Mouse (Mus musculus): ENCODE results near the gene Thtpa. TPM values are rescaled to one million over a fixed set of nuclear protein-coding genes. Genes with fewer than 3 reads are reported as not detected.
A peak's percentile ranks its signal among the peaks of the same experiment; 100 is the strongest.

Thtpa gene
- total and polyA plus RNA-seq, 2 experiments = 8.7 to 15.4 TPM

GRCm38 (mm10) chr14:55104365-55104764 lies 9.8 kb downstream of the Thtpa start:
- H3K36me3 ChIP-seq (ENCODE audit: control insufficient read depth, insufficient read depth, low read length) = no peaks in the 10 kb centered on the region; the same call in 1 of the 2 replicates

GRCm38 (mm10) chr14:55105386-55105785 lies 10.8 kb downstream of the Thtpa start:
- Histone ChIP-seq H3K9ac (ENCODE audit: low read depth, low read length) (no peak overlapping the region), H3K79me2 (ENCODE audit: control insufficient read depth, insufficient read depth, low read length) (no peaks in the 10 kb centered on the region), H3K27ac (replicated peaks; ENCODE audit: insufficient read depth, low read depth, low read length) (no peak overlapping the region), H3K4me3 (ENCODE audit: insufficient read depth, low read depth, low read length) (no peak overlapping the region), H3K36me3 (ENCODE audit: control insufficient read depth, insufficient read depth, low read length) (no peaks in the 10 kb centered on the region; the same call in 1 of the 2 replicates), H3K27me3 (ENCODE audit: control insufficient read depth, insufficient read depth, low read length) (no peaks in the 10 kb centered on the region), H3K4me1 (ENCODE audit: control insufficient read depth, insufficient read depth, low read length) (no peaks in the 10 kb centered on the region)
- WGBS = 30% methylated on average over 7 of the region's 7 CpGs
- TF ChIP-seq CTCF (IDR thresholded peaks at IDR 0.05; ENCODE audit: low read depth, low read length) = no peak
- TF ChIP-seq POLR2A (IDR thresholded peaks at IDR 0.05; ENCODE audit: extremely low read depth, insufficient read depth, low read length) = no peak
- DNase-seq (ENCODE audit: extremely low read depth, low read depth, low spot score) = no peak

More at GRCm38 (mm10) chr14:55104365-55104764, 9.8 kb downstream of the Thtpa start:
- no peak for DNase-seq (ENCODE audit: extremely low read depth, low read depth, low spot score)
- no peaks in the 10 kb centered on the region for H3K4me1 ChIP-seq (ENCODE audit: control insufficient read depth, insufficient read depth, low read length)
- no peaks in the 10 kb centered on the region for H3K79me2 ChIP-seq (ENCODE audit: control insufficient read depth, insufficient read depth, low read length)
- no peak for TF ChIP-seq POLR2A (IDR thresholded peaks at IDR 0.05; ENCODE audit: extremely low read depth, insufficient read depth, low read length)
- no peak for TF ChIP-seq CTCF (IDR thresholded peaks at IDR 0.05; ENCODE audit: low read depth, low read length)
- no peak overlapping the region for H3K4me3 ChIP-seq (ENCODE audit: insufficient read depth, low read depth, low read length)
- H3K27me3 ChIP-seq (ENCODE audit: control insufficient read depth, insufficient read depth, low read length) = no peaks in the 10 kb centered on the region
- no peak overlapping the region for H3K27ac ChIP-seq (replicated peaks; ENCODE audit: insufficient read depth, low read depth, low read length)
- no peak overlapping the region for H3K9ac ChIP-seq (ENCODE audit: low read depth, low read length)
- 95% methylated on average over 18 of the region's 18 CpGs for WGBS

- Histone ChIP-seq H3K4me1 (ENCODE audit: control insufficient read depth, insufficient read depth, low read length) (no peaks in the 10 kb centered on the region), H3K79me2 (ENCODE audit: control insufficient read depth, insufficient read depth, low read length) (no peaks in the 10 kb centered on the region), H3K27me3 (ENCODE audit: control insufficient read depth, insufficient read depth, low read length) (no peaks in the 10 kb centered on the region), H3K36me3 (ENCODE audit: control insufficient read depth, insufficient read depth, low read length) (no peaks in the 10 kb centered on the region; the same call in 1 of the 2 replicates), H3K4me3 (ENCODE audit: insufficient read depth, low read depth, low read length) (peak within 1 kb of the TSS; percentile 62), H3K9ac (ENCODE audit: low read depth, low read length) (peak within 1 kb of the TSS; percentile 65), H3K27ac (replicated peaks; ENCODE audit: insufficient read depth, low read depth, low read length) (peak within 1 kb of the TSS; percentile 64)
- peak; percentile 70 for DNase-seq (ENCODE audit: extremely low read depth, low read depth, low spot score)
- TF ChIP-seq POLR2A (IDR thresholded peaks at IDR 0.05; ENCODE audit: extremely low read depth, insufficient read depth, low read length) (no peak), CTCF (IDR thresholded peaks at IDR 0.05; ENCODE audit: low read depth, low read length) (peak; percentile 22; the same call in 1 of the 2 replicates)
- 2% methylated on average over 39 of the region's 39 CpGs for WGBS
Measured at GRCm38 (mm10) chr14:55105836-55106809, 11.5 kb downstream of the Thtpa start, which contains the start of gene Ap1g2. Gene Ap1g2 (minus strand): TSS chr14:55106593.

GRCm38 (mm10) chr14:55106990-55107389 lies 12.4 kb downstream of the Thtpa start:
- no peaks in the 10 kb centered on the region for H3K79me2 ChIP-seq (ENCODE audit: control insufficient read depth, insufficient read depth, low read length)

GRCm38 (mm10) chr14:55108202-55108870 lies 13.8 kb downstream of the Thtpa start:
- Histone ChIP-seq H3K4me3 (ENCODE audit: insufficient read depth, low read depth, low read length) (no peak overlapping the region), H3K27ac (replicated peaks; ENCODE audit: insufficient read depth, low read depth, low read length) (no peak overlapping the region), H3K4me1 (ENCODE audit: control insufficient read depth, insufficient read depth, low read length) (no peaks in the 10 kb centered on the region), H3K9ac (ENCODE audit: low read depth, low read length) (no peak overlapping the region), H3K27me3 (ENCODE audit: control insufficient read depth, insufficient read depth, low read length) (peaks cover under 1% of the 10 kb centered on the region; the same call in 1 of the 2 replicates), H3K79me2 (ENCODE audit: control insufficient read depth, insufficient read depth, low read length) (no peaks in the 10 kb centered on the region), H3K36me3 (ENCODE audit: control insufficient read depth, insufficient read depth, low read length) (no peaks in the 10 kb centered on the region; the same call in 1 of the 2 replicates)
- DNase-seq (ENCODE audit: extremely low read depth, low read depth, low spot score) = no peak
- whole genome bisulfite sequencing = 45% methylated on average over 9 of the region's 9 CpGs
- TF ChIP-seq POLR2A (IDR thresholded peaks at IDR 0.05; ENCODE audit: extremely low read depth, insufficient read depth, low read length) (no peak), CTCF (IDR thresholded peaks at IDR 0.05; ENCODE audit: low read depth, low read length) (no peak)

More at GRCm38 (mm10) chr14:55106990-55107389, 12.4 kb downstream of the Thtpa start:
- Histone ChIP-seq H3K9ac (ENCODE audit: low read depth, low read length) (no peak overlapping the region), H3K4me3 (ENCODE audit: insufficient read depth, low read depth, low read length) (no peak overlapping the region), H3K36me3 (ENCODE audit: control insufficient read depth, insufficient read depth, low read length) (no peaks in the 10 kb centered on the region; the same call in 1 of the 2 replicates), H3K4me1 (ENCODE audit: control insufficient read depth, insufficient read depth, low read length) (no peaks in the 10 kb centered on the region), H3K27ac (replicated peaks; ENCODE audit: insufficient read depth, low read depth, low read length) (no peak overlapping the region), H3K27me3 (ENCODE audit: control insufficient read depth, insufficient read depth, low read length) (no peaks in the 10 kb centered on the region)
- no peak for DNase-seq (ENCODE audit: extremely low read depth, low read depth, low spot score)
- 87% methylated on average over 8 of the region's 8 CpGs for WGBS
- TF ChIP-seq CTCF (IDR thresholded peaks at IDR 0.05; ENCODE audit: low read depth, low read length) = no peak
- TF ChIP-seq POLR2A (IDR thresholded peaks at IDR 0.05; ENCODE audit: extremely low read depth, insufficient read depth, low read length) = no peak
